Mouse (Mus musculus) liver, adult 2 months (tissue): ENCODE measurements around the gene Gan.

ENCODE experiments used
- CTCF ChIP-seq: fragments of 200-500 bp; IDR thresholded peaks from 2 replicates; pipeline ENCODE4 v1.5.1; 2011; ENCODE audit warnings: low read depth, low read length, control low read depth
- POLR2A ChIP-seq: fragments of 200-500 bp; IDR thresholded peaks from 2 replicates; pipeline ENCODE4 v1.6.1; 2011; ENCODE audit warnings: low read length, control low read depth; ENCODE audit not compliant: insufficient read depth; ENCODE audit errors: extremely low read depth

GRCm38 (mm10) chr8:117178039-117178438 is 20.1 kb downstream of the Gan start:
- no peak for TF ChIP-seq POLR2A
- no peak for TF ChIP-seq CTCF
